Mouse (Mus musculus) retina, embryonic 14.5 days (tissue): ENCODE results near the gene Tppp2.

Experiments used
- DNase-seq: peaks from one replicate; pipeline ENCODE4 v3.0.0-alpha.2; 2015; ENCODE audit warnings: low spot score

Tppp2 gene

DNA sequence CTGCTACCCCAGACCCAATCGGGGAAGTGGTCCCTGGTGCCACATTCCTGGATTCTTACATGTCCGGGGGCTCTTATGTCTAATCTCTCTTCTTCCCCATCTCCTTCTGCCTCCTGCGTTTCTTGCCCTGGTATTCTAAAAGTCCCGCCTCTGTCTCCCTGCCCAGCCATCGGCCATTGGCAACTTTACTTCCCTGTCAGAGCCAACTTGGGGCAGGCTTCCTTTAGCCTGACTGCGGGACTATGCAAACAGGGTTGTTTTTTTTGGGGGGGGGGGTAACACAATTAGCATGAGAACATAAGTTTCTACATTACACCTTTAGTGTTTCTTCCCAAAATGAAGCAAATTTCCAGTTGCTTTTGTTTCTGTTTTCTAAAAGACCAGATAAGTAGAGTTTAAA lies 25.1 kb downstream of the Tppp2 start:
- no peak for DNase-seq

DNA sequence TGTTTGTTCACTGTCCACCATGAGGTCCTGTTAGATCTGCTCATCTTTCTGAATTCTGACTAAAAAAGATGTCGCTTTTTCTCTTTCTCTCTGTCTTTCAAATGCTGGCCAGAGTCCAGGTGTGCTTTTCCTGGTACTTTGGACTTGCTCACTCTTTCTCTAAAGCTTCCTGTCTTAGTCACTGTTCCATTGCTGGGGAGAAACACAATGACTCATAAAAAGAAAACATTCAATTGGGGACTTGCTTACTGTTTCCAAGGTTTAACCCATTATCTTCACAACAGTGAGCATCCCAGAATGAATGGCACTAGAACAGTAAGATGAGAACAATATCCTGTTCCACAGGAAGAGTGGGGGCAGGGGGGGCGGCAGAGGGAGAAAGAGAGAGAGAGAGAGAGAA lies 42.1 kb downstream of the Tppp2 start:
- DNase-seq: no peak

DNA sequence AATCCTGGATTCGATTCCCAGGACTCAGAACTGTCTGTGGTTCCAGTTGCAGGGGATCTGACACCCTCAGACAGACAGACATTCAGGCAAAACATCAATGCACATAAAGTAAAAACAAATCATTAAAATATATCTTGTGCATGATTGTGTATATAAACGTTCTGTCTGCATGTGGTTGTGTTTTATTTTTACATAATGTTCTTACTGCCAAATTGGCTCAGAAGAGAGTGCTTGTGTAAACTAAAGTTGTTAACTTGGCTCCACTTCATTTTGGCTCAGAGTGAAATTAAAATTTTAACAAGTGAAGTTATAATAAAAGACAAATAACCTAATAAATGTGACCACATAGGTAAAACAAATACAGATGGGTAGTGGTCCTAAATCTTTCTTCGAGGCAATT lies 49.2 kb downstream of the Tppp2 start:
- DNase-seq: no peak
